Mouse (Mus musculus) CH12.LX (cell line): ENCODE results near the gene Fam71b. TPM values are rescaled to one million over a fixed set of nuclear protein-coding genes. Genes with fewer than 3 reads are reported as not detected.

Source experiments
- DNase-seq: peaks from one replicate; pipeline ENCODE4 v3.0.0-alpha.2; 2013; ENCODE audit errors: extremely low read depth
- H3K27ac ChIP-seq: 2 replicates; pipeline ENCODE4 v1.5.1; 2012; ENCODE audit warnings: low read depth, mild to moderate bottlenecking, control low read depth, moderate library complexity; ENCODE audit not compliant: insufficient read depth
- H3K27me3 ChIP-seq: replicated peaks from 2 replicates; pipeline ENCODE3; 2012; ENCODE audit warnings: inconsistent platforms
- H3K36me3 ChIP-seq, 2 experiments: replicated peaks in 1 of 2; 2 replicates each; pipeline versions ENCODE3 to v1.6.1; 2012; ENCODE audit warnings: inconsistent platforms in 1 of 2, low read length in 1 of 2, mild to moderate bottlenecking in 1 of 2, mixed read lengths in 1 of 2, moderate library complexity in 1 of 2; ENCODE audit not compliant: control insufficient read depth in 1 of 2, insufficient read depth in 1 of 2
- H3K4me1 ChIP-seq, 2 experiments: 2 replicates each; pipeline ENCODE4 v1.6.1; 2012; ENCODE audit warnings: inconsistent platforms in 1 of 2, moderate library complexity in 1 of 2; ENCODE audit not compliant: insufficient read depth in 2 of 2, control insufficient read depth in 1 of 2
- H3K4me2 ChIP-seq: 2 replicates; pipeline ENCODE4 v1.6.1; 2012; ENCODE audit warnings: low read depth, mild to moderate bottlenecking, control low read depth; ENCODE audit not compliant: poor library complexity, insufficient read depth, severe bottlenecking
- H3K4me3 ChIP-seq, 3 experiments: fragments of 150-350 bp in 1 of 3; sonication (generic) in 1 of 3; replicated peaks in 1 of 3; 2 replicates each; pipeline versions ENCODE3 to v1.5.1; 2011 to 2012; ENCODE audit warnings: low read depth in 2 of 3, low read length in 2 of 3, mild to moderate bottlenecking in 2 of 3, moderate library complexity in 2 of 3, control low read depth in 1 of 3, improper control_type of control experiment in 1 of 3, inconsistent platforms in 1 of 3, mixed read lengths in 1 of 3; ENCODE audit not compliant: poor library complexity in 1 of 3
- H3K79me2 ChIP-seq: replicated peaks from 2 replicates; pipeline ENCODE4 v1.6.1; 2012; ENCODE audit warnings: mild to moderate bottlenecking, moderate library complexity; ENCODE audit not compliant: control insufficient read depth, poor library complexity, insufficient read depth, severe bottlenecking; ENCODE audit errors: extremely low read depth
- H3K9ac ChIP-seq: 2 replicates; pipeline ENCODE4 v1.6.1; 2012; ENCODE audit warnings: low read depth, mild to moderate bottlenecking, control low read depth, moderate library complexity; ENCODE audit not compliant: insufficient read depth
- H3K9me3 ChIP-seq: replicated peaks from 2 replicates; pipeline ENCODE3; 2012; ENCODE audit warnings: low read length, inconsistent platforms, mixed read lengths
- IRF4 ChIP-seq: IDR thresholded peaks from 2 replicates; pipeline ENCODE4 v1.6.1; 2014; ENCODE audit warnings: low read depth, mild to moderate bottlenecking, inconsistent platforms, low read length, improper control_type of control experiment
- KAT2A ChIP-seq: IDR thresholded peaks from 2 replicates; pipeline ENCODE4 v1.6.1; 2012; ENCODE audit warnings: low read length, improper control_type of control experiment, inconsistent platforms; ENCODE audit not compliant: insufficient replicate concordance
- dilution Hi-C: fragments of 300-500 bp; cut with MboI; formaldehyde crosslinking; loops from 2 replicates; pipeline ENCODE4 v1.14.3; 2020; ENCODE audit warnings: low sequenced_read_pairs; ENCODE audit not compliant: extremely low pct_unique_long_range_greater_than_20kb, extremely low pct_ligation_motif_present
- in situ Hi-C: fragments of 300-500 bp; cut with MboI; formaldehyde crosslinking; loops from 3 replicates; pipeline ENCODE4 v1.14.3; 2019; ENCODE audit warnings: low sequenced_read_pairs, low pct_ligation_motif_present, low pct_unique_long_range_greater_than_20kb, mixed read lengths
- polyA plus RNA-seq: library from polyadenylated mRNA; unstranded; fragments of >175 nt; gene quantifications from 2 replicates; pipeline ENCODE4 v1.2.1, GENCODE M21; 2012; ENCODE audit warnings: low read depth; ENCODE audit not compliant: insufficient read length
- total RNA-seq, 2 experiments: library from RNA; depleted of rRNA; stranded (reverse); fragments of 300-350 nt in 1 of 2; fragments of >200 nt in 1 of 2; gene quantifications; 2 replicates each; pipeline ENCODE4 v1.2.3; 2012 to 2014

The Fam71b gene
- total and polyA plus RNA-seq, 3 experiments, result 0.46 to 2.6 (median 2.4) TPM

GRCm38 (mm10) chr11:46454453-46455045 is 58.2 kb downstream of the Fam71b start, which contains the start of gene Havcr2:
Havcr2 (plus strand) TSS chr11:46454935.
- H3K79me2 ChIP-seq, result no peaks in the 10 kb centered on the region
- no peak within 1 kb of the TSS for H3K4me3 ChIP-seq
- no peaks in the 10 kb centered on the region for H3K27me3 ChIP-seq
- no peaks in the 10 kb centered on the region for H3K9me3 ChIP-seq
- no peaks in the 10 kb centered on the region for H3K36me3 ChIP-seq
- peaks cover 9 to 19% of the 10 kb centered on the region in 2 experiments for H3K4me1 ChIP-seq
- in situ Hi-C loops (no loop called here), dilution Hi-C loops (no loop called here)
- DNase-seq, result peak; percentile 46
- TF ChIP-seq KAT2A (no peak), IRF4 (no peak)
- no peak within 1 kb of the TSS for H3K4me2 ChIP-seq
- H3K9ac ChIP-seq, result no peak within 1 kb of the TSS
- H3K27ac ChIP-seq, result no peak within 1 kb of the TSS

Other genes with a start within 250 kb of the Fam71b start
- gene Nipal4, start 230.1 kb upstream of the Fam71b start, total RNA-seq (2012; rRNA removed), result 0.08 TPM in 2 replicates
- not detected in 2 replicates for gene Nipal4, start 230.1 kb upstream of the Fam71b start, total RNA-seq (2014; rRNA removed)
- gene Nipal4, start 230.1 kb upstream of the Fam71b start, polyA plus RNA-seq, result not detected in 2 replicates
- gene Fndc9, start 161.0 kb upstream of the Fam71b start, total RNA-seq (2012; rRNA removed), result 3.8 and 3.9 TPM in 2 replicates
- gene Fndc9, start 161.0 kb upstream of the Fam71b start, total RNA-seq (2014; rRNA removed), result not detected in 2 replicates
- gene Fndc9, start 161.0 kb upstream of the Fam71b start, polyA plus RNA-seq, result 12.1 and 12.5 TPM in 2 replicates
- 77.6 and 97.6 TPM in 2 replicates for gene Cyfip2, start 83.7 kb upstream of the Fam71b start, total RNA-seq (2012; rRNA removed)
- gene Cyfip2, start 83.7 kb upstream of the Fam71b start, total RNA-seq (2014; rRNA removed), result 36.1 and 40.7 TPM in 2 replicates
- gene Cyfip2, start 83.7 kb upstream of the Fam71b start, polyA plus RNA-seq, result 161 and 194 TPM in 2 replicates
- 0.29 and 0.64 TPM in 2 replicates for gene Itk, start 7.0 kb upstream of the Fam71b start, total RNA-seq (2012; rRNA removed)
- 0.11 and 0.14 TPM in 2 replicates for gene Itk, start 7.0 kb upstream of the Fam71b start, total RNA-seq (2014; rRNA removed)
- gene Itk, start 7.0 kb upstream of the Fam71b start, polyA plus RNA-seq, result 0.14 and 0.17 TPM in 2 replicates
- 32.7 and 37.1 TPM in 2 replicates for gene Med7, start 40.4 kb downstream of the Fam71b start, total RNA-seq (2012; rRNA removed)
- 104 and 115 TPM in 2 replicates for gene Med7, start 40.4 kb downstream of the Fam71b start, total RNA-seq (2014; rRNA removed)
- 59.9 and 60.0 TPM in 2 replicates for gene Med7, start 40.4 kb downstream of the Fam71b start, polyA plus RNA-seq
- 0.08 TPM in 1 of 2 replicates, not detected in the other for gene Havcr2, start 58.4 kb downstream of the Fam71b start, total RNA-seq (2012; rRNA removed)
- 0.20 and 0.27 TPM in 2 replicates for gene Havcr2, start 58.4 kb downstream of the Fam71b start, total RNA-seq (2014; rRNA removed)
- 0.44 and 0.60 TPM in 2 replicates for gene Havcr2, start 58.4 kb downstream of the Fam71b start, polyA plus RNA-seq
- not detected in 2 replicates for gene Gm12169, start 127.7 kb downstream of the Fam71b start, total RNA-seq (2012; rRNA removed)
- not detected in 2 replicates for gene Gm12169, start 127.7 kb downstream of the Fam71b start, total RNA-seq (2014; rRNA removed)
- not detected in 2 replicates for gene Gm12169, start 127.7 kb downstream of the Fam71b start, polyA plus RNA-seq
- gene BC053393, start 175.0 kb downstream of the Fam71b start, total RNA-seq (2012; rRNA removed), result not detected in 2 replicates
- gene BC053393, start 175.0 kb downstream of the Fam71b start, total RNA-seq (2014; rRNA removed), result not detected in 2 replicates
- not detected in 2 replicates for gene BC053393, start 175.0 kb downstream of the Fam71b start, polyA plus RNA-seq
- gene Dppa1, start 232.7 kb downstream of the Fam71b start, total RNA-seq (2012; rRNA removed), result not detected in 2 replicates
- not detected in 2 replicates for gene Dppa1, start 232.7 kb downstream of the Fam71b start, total RNA-seq (2014; rRNA removed)
- gene Dppa1, start 232.7 kb downstream of the Fam71b start, polyA plus RNA-seq, result not detected in 2 replicates